ENCODE assay signal across 25 mouse cellular contexts in the genomic region with DNA sequence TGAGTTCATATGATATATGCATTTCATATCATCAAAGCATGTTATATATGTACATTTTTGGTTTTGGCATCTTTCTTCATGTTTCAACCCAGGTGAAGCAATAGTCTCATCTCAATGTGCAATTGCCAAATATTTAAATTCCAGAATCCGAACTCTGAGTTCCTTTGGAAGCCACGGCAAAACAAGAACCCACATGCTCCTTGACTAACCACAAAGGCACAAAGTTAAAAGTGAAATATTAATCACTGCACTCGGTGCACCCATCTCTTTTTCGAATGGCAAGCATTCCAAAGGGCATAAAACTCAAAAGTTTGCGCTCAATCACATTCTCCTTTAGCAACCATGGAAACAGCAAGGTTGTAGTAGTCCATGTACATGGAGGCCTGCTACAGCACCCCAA. TPM values are rescaled to one million over a fixed set of nuclear protein-coding genes. Genes with fewer than 3 reads are reported as not detected.
"Had no signal": no experiment of that assay in that cellular context is flagged by ENCODE, and none has a peak within 500 bp of the region (broad histone marks: within the 10 kb centered on the region; RNA-seq: fewer than 3 reads in every experiment).

No protein-coding gene starts in this region.

- H3K36me3 ChIP-seq: heart, embryonic 10.5 days; heart, embryonic 12.5 days; hindbrain, embryonic 10.5 days; hindbrain, embryonic 12.5 days; intestine, embryonic 15.5 days; limb, embryonic 10.5 days; limb, embryonic 12.5 days had no signal

- H3K9me3 ChIP-seq: heart, embryonic 10.5 days; heart, embryonic 12.5 days; hindbrain, embryonic 10.5 days; hindbrain, embryonic 12.5 days; intestine, embryonic 15.5 days; limb, embryonic 10.5 days; limb, embryonic 12.5 days had no signal

- H3K4me3 ChIP-seq: gastrocnemius, adult 2 months; heart, embryonic 10.5 days; heart, embryonic 12.5 days; hindbrain, embryonic 10.5 days; hindbrain, embryonic 12.5 days; intestine, embryonic 15.5 days; layer of hippocampus, adult 2 months; left cerebral cortex, adult 2 months; limb, embryonic 10.5 days; limb, embryonic 12.5 days had no signal

- H3K9ac ChIP-seq: heart, embryonic 12.5 days; hindbrain, embryonic 12.5 days; hindbrain, embryonic 14.5 days; intestine, embryonic 15.5 days; limb, embryonic 12.5 days; liver, embryonic 14.5 days had no signal

- ATAC-seq: forebrain, embryonic 16.5 days; hindbrain, embryonic 16.5 days; inflammation-experienced regulatory T-cells, adult 6 months; intestine, embryonic 15.5 days; intestine, postnatal 0 days had no signal

- H3K27me3 ChIP-seq: heart, embryonic 12.5 days; hindbrain, embryonic 12.5 days; intestine, embryonic 15.5 days; limb, embryonic 12.5 days had no signal

- H3K4me1 ChIP-seq: heart, embryonic 10.5 days; heart, embryonic 12.5 days; hindbrain, embryonic 10.5 days; hindbrain, embryonic 12.5 days; intestine, embryonic 15.5 days; limb, embryonic 10.5 days; limb, embryonic 12.5 days had no signal

- H3K4me2 ChIP-seq: heart, embryonic 12.5 days; hindbrain, embryonic 12.5 days; hindbrain, embryonic 14.5 days; intestine, embryonic 15.5 days; limb, embryonic 12.5 days had no signal

- H3K27ac ChIP-seq: gastrocnemius, adult 2 months; heart, embryonic 10.5 days; hindbrain, embryonic 10.5 days; hindbrain, embryonic 12.5 days; hindbrain, embryonic 14.5 days; intestine, embryonic 15.5 days; layer of hippocampus, adult 2 months; left cerebral cortex, adult 2 months; limb, embryonic 10.5 days; limb, embryonic 12.5 days; liver, embryonic 14.5 days had no signal

- DNase-seq: gastrocnemius, adult 2 months; gastrocnemius, postnatal 10 days; gastrocnemius, postnatal 25 days; heart, adult 18-20 months; heart, postnatal 10 days; heart, postnatal 4 days; kidney, postnatal 25 days; liver; lung, adult 2 months had no signal

RNA-seq across cellular contexts. Expression of gene Slco1a4, which starts 10.0 kb away (rescaled TPM):
- polyA plus RNA-seq: heart, embryonic 10.5 days; heart, embryonic 12.5 days; hindbrain, embryonic 10.5 days; intestine, embryonic 15.5 days; limb, embryonic 10.5 days; limb, embryonic 12.5 days; liver, embryonic 14.5 days; liver, embryonic 16.5 days; lung, adult 2 months had no signal
